Mouse (Mus musculus): ENCODE measurements at regions not wholly inside any gene's neighbourhood (a gene's known extent, or its start where the extent isn't known, plus 50 kb on each side); places are given as distances from the start of the nearest gene placed in this dataset.

DNA sequence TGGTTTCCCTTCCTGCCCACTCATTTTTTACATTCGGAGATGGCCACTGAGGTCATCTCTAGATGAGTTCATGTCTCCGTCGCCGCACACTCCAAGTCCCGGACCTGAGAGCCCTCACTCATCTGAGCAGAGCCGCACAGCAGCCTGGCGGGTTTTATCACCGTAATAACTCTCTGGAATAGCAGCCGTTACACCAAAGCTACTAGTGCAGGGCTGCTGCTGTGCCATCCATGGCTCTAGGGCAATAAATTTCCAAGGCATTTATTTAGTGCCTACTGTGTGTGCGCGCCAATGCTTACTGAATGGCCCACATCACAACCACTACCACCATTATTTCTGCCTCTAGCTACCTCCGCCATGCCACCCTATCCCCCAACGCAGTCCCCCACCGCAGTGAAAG lies 242.9 kb upstream of the Rpl38 start:
- DNase-seq: no peak

DNA sequence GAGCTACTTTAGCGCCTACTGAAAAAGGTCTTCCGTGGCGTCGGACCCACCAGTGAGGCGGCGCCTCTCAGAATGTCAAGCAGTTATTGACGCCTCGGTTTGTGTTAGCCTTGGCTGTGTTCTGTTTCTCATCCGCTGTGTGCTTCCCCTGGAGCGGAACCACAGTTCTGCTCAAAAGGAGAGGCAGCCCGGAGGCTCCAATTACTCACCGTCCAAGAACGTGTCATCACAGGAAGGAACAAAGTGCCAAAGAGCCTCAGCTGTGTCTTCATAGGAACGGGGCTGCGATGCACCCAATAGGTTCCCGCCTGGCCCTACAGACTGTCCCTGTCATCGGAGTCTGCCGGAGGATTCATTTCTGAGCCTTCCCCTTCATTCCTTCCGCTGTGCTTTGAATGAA lies 245.0 kb upstream of the Rpl38 start:
- no peak for DNase-seq

DNA sequence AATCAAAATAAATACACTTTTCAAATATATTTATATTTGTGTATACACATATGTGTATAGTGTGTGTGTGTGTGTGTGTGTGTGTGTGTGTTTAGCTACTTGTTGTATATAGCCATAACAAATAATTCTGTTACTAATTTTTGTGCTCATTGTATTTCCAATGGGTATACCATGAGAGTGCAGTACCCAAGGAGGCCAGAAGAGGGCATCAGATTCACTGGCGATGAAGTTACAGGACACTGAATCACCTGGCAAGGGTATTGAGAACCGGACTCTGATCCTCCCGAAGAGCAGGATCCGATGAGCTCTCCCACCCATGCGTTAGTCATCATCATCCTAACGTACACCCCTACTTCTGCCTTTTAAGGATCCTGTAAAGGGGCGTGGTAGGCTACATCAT lies 249.3 kb upstream of the Rpl38 start:
- DNase-seq: no peak

DNA sequence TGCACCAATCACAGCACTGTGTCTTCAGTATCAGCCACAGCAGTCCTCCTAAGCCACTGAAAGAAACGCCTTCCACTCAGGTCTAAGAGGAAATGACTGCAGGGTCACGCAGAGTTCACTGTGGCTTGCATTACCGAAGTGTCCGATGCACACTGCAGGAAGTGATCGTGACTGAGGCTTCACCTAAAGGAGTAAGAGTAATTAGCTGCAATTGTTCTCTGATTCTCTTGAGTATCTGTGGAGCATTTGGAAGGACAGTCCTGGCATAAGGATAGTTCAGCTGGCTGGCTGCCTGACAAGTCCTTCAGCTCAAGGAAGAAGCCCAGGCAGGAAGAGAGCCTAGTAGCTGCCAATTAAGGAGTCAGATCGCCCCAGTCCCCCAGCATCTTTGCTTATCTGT lies 252.2 kb upstream of the Rpl38 start:
- DNase-seq: no peak

DNA sequence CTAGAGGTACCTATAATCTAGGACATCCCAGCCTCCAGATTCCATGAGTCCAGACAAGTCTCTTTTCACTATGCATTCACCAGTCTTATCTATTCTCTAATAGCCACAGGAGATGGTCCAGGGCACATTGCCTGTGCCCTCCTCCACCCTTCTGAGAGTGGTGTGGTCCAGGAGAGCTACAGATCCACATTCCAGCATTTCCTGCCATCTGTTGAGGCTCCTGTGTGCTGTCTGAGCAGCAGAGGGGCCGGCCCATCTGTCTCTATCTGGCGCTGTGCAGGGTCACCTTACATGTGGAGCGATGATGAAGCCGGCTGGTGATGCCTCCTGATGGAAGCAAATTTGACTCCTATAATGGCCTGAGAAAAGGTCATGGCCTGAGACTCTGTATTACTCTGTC lies 263.9 kb upstream of the Rpl38 start:
- peak; percentile 74 for DNase-seq

DNA sequence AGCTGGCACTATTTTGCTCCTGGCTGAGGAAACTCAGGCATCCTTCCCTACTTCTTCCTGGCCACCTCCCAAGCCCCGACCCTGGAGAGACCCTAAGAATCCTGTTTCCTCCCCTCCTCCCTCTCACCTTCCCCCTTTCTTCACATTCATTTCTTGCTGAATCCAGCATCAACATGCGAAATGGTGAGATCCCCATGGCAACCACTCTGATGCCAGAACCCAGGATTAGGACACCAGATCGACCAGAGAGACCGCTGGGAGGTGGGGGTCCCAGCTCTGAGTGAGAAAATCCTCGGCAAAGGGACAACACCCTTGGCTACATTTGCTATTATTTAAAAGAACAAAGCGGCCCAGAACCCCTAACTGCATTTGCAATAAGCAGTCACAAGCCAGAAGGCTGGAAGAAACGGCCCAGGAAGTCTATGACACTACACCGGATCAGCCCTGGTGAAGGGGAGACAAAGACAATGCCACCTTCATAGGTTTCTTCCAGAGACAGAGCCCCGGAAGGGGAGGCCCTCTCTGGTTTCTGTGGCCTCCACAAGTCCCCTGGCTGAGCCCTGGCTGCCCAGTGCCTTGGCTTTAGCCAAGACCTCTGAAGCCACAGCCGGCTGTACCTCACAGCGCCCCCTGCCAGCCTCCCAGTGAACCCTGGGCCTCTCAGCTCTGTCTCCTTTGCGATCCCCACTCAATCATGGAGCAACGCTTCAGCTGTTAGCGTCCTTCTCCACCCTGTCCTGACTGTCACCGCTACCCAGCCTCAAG lies 265.6 kb upstream of the Rpl38 start:
- DNase-seq: peak; percentile 75

DNA sequence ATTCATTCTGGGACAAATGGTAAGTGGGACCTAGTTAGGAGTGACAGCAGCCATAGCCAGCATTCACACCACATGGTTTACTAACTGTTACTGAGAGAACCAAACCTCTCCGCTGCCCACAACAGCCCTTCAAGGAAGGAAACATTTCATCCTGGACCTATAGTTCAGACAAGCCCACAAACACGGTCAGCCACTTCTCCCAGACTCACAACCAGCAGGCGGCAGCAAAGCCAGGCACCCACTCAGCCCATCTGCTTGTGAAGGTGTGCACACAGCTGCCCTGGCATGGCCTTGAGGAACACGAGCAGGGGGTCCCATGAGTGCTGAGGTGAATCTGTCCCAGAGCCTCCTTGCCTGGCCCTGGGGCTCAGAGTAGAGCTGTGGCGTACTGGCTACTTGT lies 267.6 kb upstream of the Rpl38 start:
- peak; percentile 74 for DNase-seq

DNA sequence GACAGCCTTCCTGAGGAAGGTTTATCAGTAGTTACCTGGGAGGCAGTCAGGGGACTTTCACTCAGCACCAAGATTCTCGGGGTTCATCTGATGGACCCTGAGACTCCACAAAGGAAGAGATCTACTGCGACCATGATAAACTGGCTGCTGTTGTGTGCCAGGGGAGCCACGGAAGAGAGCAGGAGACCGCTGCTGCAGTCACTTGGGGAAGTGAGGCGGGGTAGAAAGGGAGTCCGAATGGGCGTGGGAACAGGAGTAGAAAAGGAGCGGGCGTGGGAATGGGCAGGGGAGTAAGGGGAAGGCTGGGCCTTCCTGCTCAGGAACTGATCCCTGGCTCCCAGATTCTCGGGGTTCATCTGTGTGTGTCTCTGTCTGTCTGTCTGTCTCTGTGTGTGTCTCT lies 276.2 kb upstream of the Rpl38 start:
- no peak for DNase-seq

DNA sequence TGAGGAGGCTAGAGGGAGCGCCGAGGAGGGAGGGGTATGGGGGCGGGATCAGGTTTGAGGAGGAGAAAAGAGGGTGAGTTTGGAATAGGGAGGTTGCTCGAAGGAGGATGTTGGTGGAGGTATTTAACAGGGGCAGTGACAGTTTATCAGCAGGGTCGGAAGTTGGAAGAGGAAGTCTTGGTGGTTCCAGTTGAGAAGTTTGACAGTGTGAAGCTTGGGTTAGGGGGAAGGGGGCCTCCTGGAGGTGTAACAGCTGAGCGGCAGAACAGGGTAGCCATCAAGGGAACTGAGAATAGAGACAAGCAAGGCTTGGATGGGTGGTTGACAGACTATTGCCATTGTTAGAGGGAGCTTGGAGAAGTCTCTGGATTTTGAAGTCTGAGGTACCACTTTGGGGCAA lies 276.8 kb upstream of the Rpl38 start:
- no peak for DNase-seq

DNA sequence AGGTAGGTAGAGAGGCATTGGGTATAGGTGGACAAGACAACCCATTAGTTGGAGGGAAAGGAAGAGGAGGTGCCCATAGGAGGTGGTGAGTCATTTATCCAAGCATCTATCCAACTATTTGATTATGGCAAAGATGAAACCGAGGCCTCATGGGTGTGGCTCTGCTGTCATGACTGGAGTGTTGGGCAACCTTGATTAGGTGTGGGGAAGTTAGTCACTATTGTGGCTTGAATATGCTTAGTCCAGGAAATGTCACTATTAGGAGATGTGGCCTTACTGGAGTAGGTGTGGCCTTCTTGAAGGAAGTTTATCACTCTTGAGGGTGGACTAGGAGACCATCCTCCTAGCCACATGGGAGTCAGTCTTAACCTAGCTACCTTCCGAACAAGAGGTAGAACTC lies 281.2 kb upstream of the Rpl38 start:
- DNase-seq: no peak

DNA sequence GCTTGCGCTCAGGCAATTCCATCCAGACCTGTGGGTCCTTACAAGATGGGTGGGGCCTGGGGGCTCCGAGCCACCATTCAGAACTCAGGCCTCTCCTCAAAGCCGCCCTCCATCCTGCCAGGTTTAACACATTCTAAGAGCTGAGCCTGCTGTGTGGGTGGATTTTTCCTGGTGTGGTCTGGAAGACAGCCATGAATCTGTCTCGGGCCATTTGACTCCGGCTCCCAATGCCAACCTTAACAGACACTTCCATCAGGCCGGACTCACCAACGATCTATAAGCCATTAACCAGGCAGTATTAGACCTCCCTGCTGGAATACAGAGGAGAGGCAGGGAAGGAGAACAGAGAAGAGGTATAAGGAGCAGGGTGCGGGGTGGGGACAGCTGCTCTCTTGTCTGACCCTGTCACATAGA lies 288.9 kb upstream of the Rpl38 start:
- peak; percentile 82 for DNase-seq

DNA sequence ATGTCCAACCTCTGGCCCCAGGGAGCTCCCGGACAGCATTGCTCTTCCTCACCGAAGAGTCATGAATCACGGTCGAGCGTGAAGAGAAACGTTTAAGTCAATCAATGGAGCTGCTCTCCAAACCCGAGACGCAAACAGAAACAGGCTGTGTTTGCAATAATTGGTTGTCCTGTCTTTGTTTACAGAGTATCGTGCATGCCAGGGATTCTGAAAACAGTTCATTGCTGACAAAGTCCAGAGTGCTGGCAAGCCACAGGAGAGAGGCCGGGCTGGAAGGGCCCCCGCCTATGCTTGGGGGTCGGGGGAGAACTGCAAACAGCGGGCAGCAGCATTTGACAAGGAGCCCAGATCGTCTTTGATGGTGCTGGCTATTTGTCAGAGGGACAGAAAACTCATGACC lies 292.4 kb upstream of the Rpl38 start:
- peak; percentile 62 for DNase-seq

DNA sequence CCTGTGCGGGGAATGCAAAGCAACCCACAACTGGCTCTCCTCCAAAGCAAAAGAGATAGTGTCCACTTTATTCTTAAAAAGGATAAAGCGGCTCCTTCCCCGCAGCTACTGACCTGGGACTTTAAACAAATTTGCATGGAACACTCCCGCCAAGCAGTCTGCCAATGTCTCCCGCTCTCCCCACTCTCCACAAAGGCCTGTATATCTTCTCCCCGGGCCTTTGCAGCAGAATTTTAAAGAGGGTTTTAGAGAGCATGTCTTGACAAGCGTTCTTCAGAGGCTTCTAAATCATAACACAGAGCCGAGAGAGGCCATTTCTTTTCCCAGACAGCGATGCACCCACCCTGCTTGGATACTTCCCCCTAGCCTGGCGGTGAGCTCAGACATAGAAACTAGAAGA lies 297.6 kb upstream of the Rpl38 start:
- DNase-seq: no peak

DNA sequence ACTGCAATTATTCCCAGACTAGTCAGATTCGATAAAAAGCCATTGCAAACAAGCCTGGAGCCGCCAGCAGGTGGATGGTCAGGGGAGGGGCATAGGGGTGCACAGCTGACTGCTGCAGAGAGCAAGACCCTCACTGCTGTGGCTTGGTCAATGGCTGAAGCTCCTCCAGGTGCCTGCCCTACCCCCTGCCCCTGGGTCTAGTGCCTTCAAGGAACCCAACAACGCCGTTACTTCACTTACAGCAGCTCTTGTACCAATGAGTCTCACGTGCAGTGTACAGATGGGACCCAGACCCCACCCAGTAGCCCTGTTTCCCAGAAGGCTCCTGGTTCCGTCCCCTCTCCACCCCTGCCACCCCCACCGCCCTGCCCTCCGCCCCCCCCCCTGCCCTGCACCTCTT lies 300.5 kb upstream of the Rpl38 start:
- peak; percentile 66 for DNase-seq

DNA sequence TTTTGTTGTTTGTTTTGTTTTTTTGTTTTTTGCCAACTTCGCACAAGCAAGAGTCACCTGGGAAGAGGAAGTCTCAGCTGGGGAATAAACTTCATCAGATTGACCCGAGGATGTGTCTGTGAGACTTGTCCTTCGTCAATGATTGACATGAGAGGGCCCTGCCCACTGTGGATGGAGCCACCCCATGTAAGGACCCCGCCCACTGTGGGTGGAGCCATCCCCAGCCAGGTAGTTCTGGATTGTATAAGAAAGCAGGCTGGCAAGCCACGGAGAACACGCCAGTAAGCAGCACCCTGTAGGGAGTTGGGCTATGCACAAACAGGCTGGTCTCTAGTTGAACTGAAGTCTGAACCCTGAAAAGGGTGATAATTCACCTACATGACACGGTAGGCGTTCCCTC lies 294.1 kb upstream of the Sdk2 start:
- DNase-seq: peak; percentile 81

DNA sequence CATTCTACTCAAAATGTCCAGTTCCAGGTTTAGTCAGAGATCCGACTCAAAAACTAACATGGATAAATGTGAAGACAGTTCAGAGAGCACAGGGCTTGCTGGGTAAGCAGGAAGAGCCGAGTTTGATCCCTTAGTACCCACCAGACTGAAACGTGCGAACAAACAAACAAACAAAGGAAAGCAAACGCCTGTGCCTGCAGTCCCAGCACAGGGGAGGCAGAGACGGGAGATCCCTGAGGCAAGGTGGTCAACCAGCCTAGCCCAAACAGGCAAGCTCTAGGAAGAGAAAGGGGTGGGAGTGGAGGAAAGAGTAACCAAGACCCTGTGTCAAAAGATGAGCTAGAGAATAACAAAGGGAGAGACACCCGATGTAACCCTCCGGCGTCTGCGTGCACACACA lies 293.5 kb upstream of the Sdk2 start:
- DNase-seq: peak; percentile 64

DNA sequence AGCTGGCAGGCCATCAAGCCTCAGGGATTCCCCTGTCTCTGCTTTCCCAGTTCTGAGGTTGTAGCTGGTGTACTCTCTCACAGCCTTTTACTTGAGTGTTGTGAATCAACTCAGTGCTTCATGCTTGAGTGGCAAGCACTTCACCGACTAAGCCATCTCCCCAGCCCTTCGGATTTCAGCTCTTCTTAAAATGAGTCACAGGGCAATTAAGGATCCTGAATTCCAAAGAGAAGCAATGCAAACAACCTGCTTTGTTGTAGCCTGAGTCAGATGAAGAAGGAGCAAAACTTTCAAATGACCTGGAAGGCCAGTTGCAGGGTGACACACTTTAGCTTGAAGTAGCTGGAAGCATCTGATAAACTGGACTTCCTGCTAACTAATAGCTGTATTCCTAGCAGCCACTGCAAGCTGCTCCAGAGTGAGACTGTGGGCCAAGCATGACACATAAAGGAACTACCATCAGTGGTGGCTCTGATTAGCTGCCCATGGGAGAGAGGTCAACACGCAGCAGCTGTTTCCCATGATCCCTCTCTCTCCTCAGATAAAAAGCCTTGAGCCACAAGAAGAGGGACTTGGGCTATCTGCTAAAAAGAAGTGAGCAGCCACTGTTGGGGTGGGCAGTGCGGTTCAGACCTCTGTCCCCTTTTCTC lies 285.4 kb upstream of the Sdk2 start:
- DNase-seq: peak; percentile 92

DNA sequence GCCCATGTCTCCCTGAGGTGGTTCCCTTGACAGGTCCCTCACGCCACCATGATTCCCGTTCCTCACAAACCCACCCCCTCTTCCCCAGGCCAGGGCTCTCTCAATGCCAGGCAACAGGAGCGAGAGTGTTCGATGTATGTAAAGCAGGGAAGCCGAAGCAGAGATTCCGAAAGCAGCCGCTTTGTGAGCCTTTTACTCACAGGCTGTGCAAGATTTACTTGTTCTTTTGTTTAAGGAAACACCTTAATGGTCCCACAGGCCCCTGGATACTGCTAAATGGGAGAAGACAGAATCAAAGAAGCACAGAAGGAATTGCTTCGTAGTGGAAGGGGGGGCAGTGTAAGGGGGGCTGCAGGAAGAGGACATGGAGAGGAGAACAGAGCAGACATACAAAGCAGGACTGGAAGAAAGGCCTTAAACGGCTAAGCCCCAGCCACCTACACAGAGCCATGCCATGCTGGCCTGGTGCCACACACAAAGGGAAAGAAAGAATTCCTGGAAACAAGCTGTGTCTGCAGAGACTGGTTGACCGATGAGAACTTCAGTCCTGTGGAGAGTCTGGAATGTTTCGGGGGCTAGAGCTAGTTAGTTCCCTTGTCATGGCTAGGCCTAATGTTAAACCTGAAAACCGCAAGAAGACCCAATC lies 270.1 kb upstream of the Sdk2 start:
- no peak for DNase-seq

DNA sequence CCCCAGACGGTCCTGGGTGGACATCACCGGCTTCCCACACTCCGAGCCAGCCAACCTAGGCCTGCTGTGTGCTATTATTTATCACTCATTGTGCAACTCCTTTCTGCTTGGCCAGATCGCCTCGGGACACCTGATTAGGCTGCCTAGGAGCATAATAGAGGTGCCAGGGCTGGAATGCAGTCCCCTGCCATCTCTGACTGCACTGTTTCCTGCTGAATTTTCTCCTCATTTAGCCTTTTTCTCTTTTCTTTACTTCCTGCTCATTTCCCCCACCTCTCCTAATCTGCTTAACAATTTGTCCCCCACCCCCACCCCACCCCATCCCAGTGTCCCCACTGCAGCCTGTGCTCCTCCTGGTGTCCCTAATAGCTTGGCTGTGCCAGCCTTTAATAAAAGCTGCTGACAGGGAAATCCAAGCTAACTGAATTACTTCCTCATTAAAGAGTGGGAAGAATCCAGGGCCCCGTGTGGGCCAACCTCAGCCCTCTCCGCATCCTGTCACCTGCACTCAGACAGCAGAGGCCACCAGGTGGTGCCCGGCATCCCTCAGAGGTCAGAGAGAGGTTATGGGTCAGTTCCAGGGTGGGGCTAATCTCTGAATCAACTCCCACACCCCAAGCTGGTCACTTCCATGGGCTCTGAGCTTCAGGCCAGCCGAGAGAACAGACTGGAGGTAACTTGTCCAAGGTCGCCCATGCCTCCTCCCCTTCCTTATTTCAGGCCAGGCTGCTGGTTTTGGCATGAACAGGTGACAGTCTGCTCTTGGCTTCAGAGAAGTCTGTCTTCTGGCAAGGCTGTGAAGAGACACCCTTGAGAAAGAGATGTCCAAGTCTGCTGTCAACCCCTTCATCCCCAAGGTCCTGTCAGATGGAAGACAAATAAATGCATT lies 269.3 kb upstream of the Sdk2 start:
- DNase-seq: peak; percentile 88

DNA sequence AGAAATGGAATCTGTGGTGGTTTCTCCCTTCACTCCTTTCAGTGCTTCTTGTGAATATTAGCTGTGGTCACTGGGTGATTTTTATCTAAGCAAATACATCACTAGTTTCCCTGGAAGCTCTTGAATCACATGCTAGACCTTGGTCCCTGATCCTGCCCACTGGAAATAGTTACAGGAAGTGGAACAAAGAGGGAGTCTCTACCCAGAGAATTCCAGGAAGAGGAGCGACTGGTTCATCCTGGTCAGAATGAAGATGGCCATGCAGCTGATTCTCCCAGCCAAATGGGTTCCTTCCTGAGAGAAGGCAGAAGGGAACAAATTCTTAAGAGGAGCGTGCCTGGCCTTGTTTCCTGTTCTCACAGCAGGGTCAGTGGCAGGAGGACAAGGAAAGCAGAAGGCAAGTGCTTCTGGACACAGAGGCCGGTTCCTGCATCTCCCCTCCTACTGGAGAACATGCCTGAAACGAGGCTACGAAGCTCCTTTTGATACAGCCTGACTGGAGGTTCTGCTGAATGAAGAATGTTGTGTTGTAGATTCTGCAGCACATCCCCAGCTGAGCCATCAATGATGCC lies 264.8 kb upstream of the Sdk2 start:
- no peak for DNase-seq

DNA sequence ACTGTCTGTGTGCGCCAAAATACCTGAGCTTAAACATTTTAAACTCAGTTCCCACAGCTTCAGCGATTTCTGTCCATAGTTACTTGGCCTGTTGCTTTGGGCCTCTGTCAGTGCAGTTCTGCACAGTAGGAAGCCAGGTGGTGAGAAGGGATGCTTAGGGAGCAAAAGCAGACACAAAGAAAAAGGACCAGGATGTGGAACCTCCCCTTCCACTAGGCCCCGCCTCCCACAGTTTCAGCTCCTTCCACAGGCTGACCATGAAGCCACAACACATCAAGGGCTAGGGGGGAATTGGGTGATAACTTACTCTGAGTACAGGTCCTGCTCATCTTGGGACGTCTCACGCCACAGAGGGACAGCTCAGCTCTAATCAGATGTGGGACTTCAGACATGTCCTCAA lies 263.5 kb upstream of the Sdk2 start:
- DNase-seq: no peak

DNA sequence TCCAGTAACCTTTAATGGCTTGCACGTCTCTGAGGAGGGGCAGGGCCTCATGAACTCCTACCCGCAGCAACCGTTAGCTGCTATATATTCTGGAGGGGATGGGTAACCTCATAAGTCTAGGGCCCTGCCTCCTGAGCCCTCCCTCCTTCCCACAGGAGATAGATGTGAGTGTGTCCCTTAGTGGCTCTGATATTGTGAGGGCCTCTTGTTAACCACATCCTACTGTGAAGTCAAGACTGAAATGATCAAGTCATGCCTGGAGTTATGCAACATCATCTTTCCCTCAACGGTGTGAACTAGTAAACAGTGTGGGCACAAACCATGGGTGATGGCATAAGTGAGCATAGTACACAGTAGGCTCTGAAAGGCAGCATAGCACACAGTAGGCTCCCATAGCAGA lies 255.8 kb upstream of the Sdk2 start:
- peak; percentile 79 for DNase-seq

DNA sequence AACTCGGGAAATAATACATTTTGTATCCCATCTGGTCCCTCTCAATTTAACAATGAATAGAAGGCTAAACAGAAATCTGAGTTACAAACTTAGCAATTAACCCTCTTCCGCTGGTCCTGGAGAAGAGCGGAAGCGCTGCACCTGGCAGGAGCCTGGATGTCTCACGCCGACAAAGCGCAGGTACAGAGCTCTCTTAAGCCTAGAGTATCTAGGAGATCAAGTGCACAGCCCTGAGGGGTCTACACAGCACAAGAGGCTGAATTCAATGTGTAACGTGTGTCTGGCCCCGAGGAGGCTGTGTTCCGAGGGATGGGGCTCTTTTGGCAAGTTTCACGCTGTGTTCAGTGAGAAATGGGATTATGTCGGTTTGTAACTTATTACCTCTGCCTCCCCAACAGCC lies 255.1 kb upstream of the Sdk2 start:
- no peak for DNase-seq
